Mouse (Mus musculus) B cell, adult (primary cell): ENCODE data around the gene Gpbp1. TPM values are rescaled to one million over a fixed set of nuclear protein-coding genes. Genes with fewer than 3 reads are reported as not detected.

Experiments used
- total RNA-seq: library from RNA; stranded (reverse); gene quantifications from 4 replicates; pipeline ENCODE4 v1.2.4, GENCODE M21; 2023; ENCODE audit not compliant: inconsistent age

Gene Gpbp1
- total RNA-seq, result 134 to 166 TPM (median 147 TPM) in 4 replicates

GRCm38 (mm10) chr13:111489802-111490723 lies at the start of gene Gpbp1:
TSS of gene Gpbp1 (minus strand) at chr13:111490111.

Other genes starting within 250 kb of the Gpbp1 start
- not detected in 4 replicates for gene Actbl2, start 235.1 kb downstream of the Gpbp1 start, total RNA-seq
- not detected in 4 replicates for gene Gm49496, start 59.8 kb upstream of the Gpbp1 start, total RNA-seq
- not detected in 4 replicates for gene Gm10198, start 102.7 kb upstream of the Gpbp1 start, total RNA-seq
- gene Mier3, start 190.9 kb upstream of the Gpbp1 start, total RNA-seq, result 37.9 to 53.4 TPM (median 42.6 TPM) in 4 replicates